Mouse (Mus musculus) heart, embryonic 12.5 days (tissue): ENCODE results near the gene Eif4h. TPM values are rescaled to one million over a fixed set of nuclear protein-coding genes. Genes with fewer than 3 reads are reported as not detected.

ENCODE experiments used
- ATAC-seq: fragments of 200-750 bp; cut with Nextera tagmentation; 2 replicates; pipeline ENCODE4 v1.8.0; 2017; ENCODE audit warnings: moderate TSS enrichment, moderate library complexity; ENCODE audit not compliant: insufficient number of reproducible peaks, low FRiP score
- H3K27ac ChIP-seq: fragments of 300-500 bp; sonication (generic); 2 replicates; pipeline ENCODE4 v1.5.1; 2016; ENCODE audit warnings: mild to moderate bottlenecking, moderate library complexity; ENCODE audit not compliant: poor library complexity, severe bottlenecking
- H3K27me3 ChIP-seq: fragments of 300-500 bp; sonication (generic); replicated peaks from 2 replicates; pipeline ENCODE4 v1.6.1; 2016; ENCODE audit warnings: mild to moderate bottlenecking, moderate library complexity
- H3K36me3 ChIP-seq: fragments of 300-500 bp; sonication (generic); 2 replicates; pipeline ENCODE4 v1.6.1; 2016; ENCODE audit warnings: mild to moderate bottlenecking, moderate library complexity
- H3K4me1 ChIP-seq: fragments of 300-500 bp; sonication (generic); replicated peaks from 2 replicates; pipeline ENCODE4 v1.6.1; 2016; ENCODE audit warnings: mild to moderate bottlenecking
- H3K4me2 ChIP-seq: fragments of 300-500 bp; sonication (generic); 2 replicates; pipeline ENCODE4 v1.6.1; 2016; ENCODE audit warnings: mild to moderate bottlenecking, moderate library complexity
- H3K4me3 ChIP-seq: fragments of 300-500 bp; sonication (generic); 2 replicates; pipeline ENCODE4 v1.5.1; 2016; ENCODE audit warnings: mild to moderate bottlenecking
- H3K9ac ChIP-seq: fragments of 300-500 bp; sonication (generic); 2 replicates; pipeline ENCODE4 v1.6.1; 2016; ENCODE audit warnings: mild to moderate bottlenecking, moderate library complexity
- H3K9me3 ChIP-seq: fragments of 300-500 bp; sonication (generic); replicated peaks from 2 replicates; pipeline ENCODE4 v1.6.1; 2016; ENCODE audit warnings: mild to moderate bottlenecking, moderate library complexity
- WGBS: fragments of 180-500 bp; shearing (Covaris S2); methylation state at CpG from one replicate; pipeline ENCODE4 v1.1.7; 2016; 5-methylcytosine and 5-hydroxymethylcytosine counted together
- polyA plus RNA-seq: library from polyadenylated mRNA; unstranded; fragments of >200 nt; fragmentation: Nextera tagmentation; extraction: Ambion mirVana; gene quantifications from 2 replicates; pipeline ENCODE4 v1.2.1, GENCODE M21; 2016

Gene Eif4h
- polyA plus RNA-seq, 1 experiment from 2014 or later, result 341 TPM

GRCm38 (mm10) chr5:134606314-134606713 lies 33.0 kb downstream of the Eif4h start:
- no peak for ATAC-seq
- no peaks in the 10 kb centered on the region for H3K27me3 ChIP-seq
- no peak overlapping the region for H3K27ac ChIP-seq
- H3K9me3 ChIP-seq, result no peaks in the 10 kb centered on the region
- no peaks in the 10 kb centered on the region for H3K4me1 ChIP-seq
- no peak overlapping the region for H3K9ac ChIP-seq
- no peak overlapping the region for H3K4me3 ChIP-seq
- H3K36me3 ChIP-seq, result peaks cover 8% of the 10 kb centered on the region
- H3K4me2 ChIP-seq, result no peak overlapping the region

- Histone ChIP-seq H3K27me3 (no peaks in the 10 kb centered on the region), H3K9ac (no peak overlapping the region), H3K36me3 (peaks cover 16% of the 10 kb centered on the region), H3K9me3 (no peaks in the 10 kb centered on the region), H3K4me3 (no peak overlapping the region), H3K4me2 (no peak overlapping the region), H3K4me1 (no peaks in the 10 kb centered on the region), H3K27ac (no peak overlapping the region)
- 76% methylated on average over 11 of the region's 11 CpGs for WGBS
- ATAC-seq, result no peak
Observed at GRCm38 (mm10) chr5:134604376-134604775, 34.9 kb downstream of the Eif4h start.

GRCm38 (mm10) chr5:134597711-134598110 lies 41.6 kb downstream of the Eif4h start:
- H3K4me2 ChIP-seq, result no peak overlapping the region
- WGBS, result 79% methylated on average over 10 of the region's 10 CpGs
- H3K27me3 ChIP-seq, result no peaks in the 10 kb centered on the region
- no peak overlapping the region for H3K9ac ChIP-seq
- no peak overlapping the region for H3K4me3 ChIP-seq
- no peak for ATAC-seq
- H3K9me3 ChIP-seq, result no peaks in the 10 kb centered on the region
- H3K27ac ChIP-seq, result no peak overlapping the region
- H3K4me1 ChIP-seq, result peaks cover 3% of the 10 kb centered on the region; the same call in 1 of the 2 replicates
- H3K36me3 ChIP-seq, result peaks cover 75% of the 10 kb centered on the region

- peaks cover 91% of the 10 kb centered on the region for H3K36me3 ChIP-seq
- no peak overlapping the region for H3K4me3 ChIP-seq
- H3K27me3 ChIP-seq, result no peaks in the 10 kb centered on the region
- WGBS, result 55% methylated on average over 9 of the region's 9 CpGs
- no peak overlapping the region for H3K9ac ChIP-seq
- H3K4me2 ChIP-seq, result no peak overlapping the region
- ATAC-seq, result peak; percentile 52; the same call in 1 of the 2 replicates
- no peaks in the 10 kb centered on the region for H3K9me3 ChIP-seq
- no peak overlapping the region for H3K27ac ChIP-seq
- peaks cover 5% of the 10 kb centered on the region; the same call in 1 of the 2 replicates for H3K4me1 ChIP-seq
Observed at GRCm38 (mm10) chr5:134593093-134593492, 46.2 kb downstream of the Eif4h start.

- ATAC-seq, result no peak
- WGBS, result 79% methylated on average over 11 of the region's 11 CpGs
- Histone ChIP-seq H3K27ac (no peak overlapping the region), H3K4me1 (peaks cover 5% of the 10 kb centered on the region; the same call in 1 of the 2 replicates), H3K4me3 (no peak overlapping the region), H3K4me2 (no peak overlapping the region), H3K36me3 (peaks cover 89% of the 10 kb centered on the region), H3K9ac (no peak overlapping the region), H3K9me3 (no peaks in the 10 kb centered on the region), H3K27me3 (no peaks in the 10 kb centered on the region)
Observed at GRCm38 (mm10) chr5:134592026-134592581, 47.2 kb downstream of the Eif4h start.

GRCm38 (mm10) chr5:134589900-134590299 lies 49.4 kb downstream of the Eif4h start:
- H3K4me3 ChIP-seq, result no peak overlapping the region
- no peaks in the 10 kb centered on the region for H3K9me3 ChIP-seq
- H3K27ac ChIP-seq, result no peak overlapping the region
- ATAC-seq, result no peak
- no peak overlapping the region for H3K4me2 ChIP-seq
- peaks cover 71% of the 10 kb centered on the region for H3K36me3 ChIP-seq
- peaks cover 5% of the 10 kb centered on the region; the same call in 1 of the 2 replicates for H3K4me1 ChIP-seq
- no peaks in the 10 kb centered on the region for H3K27me3 ChIP-seq
- H3K9ac ChIP-seq, result no peak overlapping the region
- WGBS, result 84% methylated on average over 3 of the region's 3 CpGs

GRCm38 (mm10) chr5:134584798-134585197 lies 54.5 kb downstream of the Eif4h start:
- Histone ChIP-seq H3K9ac (no peak overlapping the region), H3K36me3 (peaks cover 24% of the 10 kb centered on the region), H3K4me3 (no peak overlapping the region), H3K4me1 (peaks cover 9% of the 10 kb centered on the region), H3K27ac (no peak overlapping the region), H3K27me3 (no peaks in the 10 kb centered on the region), H3K9me3 (no peaks in the 10 kb centered on the region), H3K4me2 (no peak overlapping the region)
- ATAC-seq, result no peak
- 81% methylated on average over 5 of the region's 5 CpGs for WGBS

- Histone ChIP-seq H3K9ac (peak overlapping the region; percentile 96; the same call in 1 of the 2 replicates), H3K4me1 (peaks cover 9% of the 10 kb centered on the region), H3K27me3 (no peaks in the 10 kb centered on the region), H3K4me2 (peak overlapping the region; percentile 89), H3K4me3 (peak overlapping the region; percentile 98; the same call in 1 of the 2 replicates), H3K27ac (no peak overlapping the region), H3K36me3 (peaks cover 17% of the 10 kb centered on the region), H3K9me3 (no peaks in the 10 kb centered on the region)
- no peak for ATAC-seq
- 75% methylated on average over 3 of the region's 3 CpGs for WGBS
Observed at GRCm38 (mm10) chr5:134583884-134584213, 55.4 kb downstream of the Eif4h start.

GRCm38 (mm10) chr5:134583006-134583883 lies 56.0 kb downstream of the Eif4h start:
- peak overlapping the region; percentile 96 for H3K9ac ChIP-seq
- H3K36me3 ChIP-seq, result peaks cover 13% of the 10 kb centered on the region
- H3K4me2 ChIP-seq, result peak overlapping the region; percentile 89
- H3K27ac ChIP-seq, result peak overlapping the region; percentile 56; the same call in 1 of the 2 replicates
- 31% methylated on average over 15 of the region's 15 CpGs for WGBS
- H3K4me3 ChIP-seq, result peak overlapping the region; percentile 98
- peaks cover 9% of the 10 kb centered on the region for H3K4me1 ChIP-seq
- no peaks in the 10 kb centered on the region for H3K9me3 ChIP-seq
- ATAC-seq, result no peak
- no peaks in the 10 kb centered on the region for H3K27me3 ChIP-seq

- WGBS, result 9% methylated on average over 27 of the region's 30 CpGs
- Histone ChIP-seq H3K4me1 (peaks cover 9% of the 10 kb centered on the region), H3K9ac (peak overlapping the region; percentile 96), H3K27me3 (no peaks in the 10 kb centered on the region), H3K27ac (peak overlapping the region; percentile 56; the same call in 1 of the 2 replicates), H3K9me3 (no peaks in the 10 kb centered on the region), H3K4me2 (peak overlapping the region; percentile 89), H3K4me3 (peak overlapping the region; percentile 98), H3K36me3 (peaks cover 7% of the 10 kb centered on the region)
- peak; percentile 95 for ATAC-seq
Observed at GRCm38 (mm10) chr5:134582221-134582907, 56.9 kb downstream of the Eif4h start.

GRCm38 (mm10) chr5:134581146-134581545 lies 58.1 kb downstream of the Eif4h start, which contains the start of gene Rfc2:
Gene Rfc2, plus strand, starts transcription at chr5:134581366.
- Histone ChIP-seq H3K9me3 (no peaks in the 10 kb centered on the region), H3K27me3 (no peaks in the 10 kb centered on the region), H3K27ac (no peak within 1 kb of the TSS), H3K4me2 (no peak within 1 kb of the TSS), H3K36me3 (no peaks in the 10 kb centered on the region), H3K4me1 (peaks cover 9% of the 10 kb centered on the region), H3K4me3 (no peak within 1 kb of the TSS), H3K9ac (no peak within 1 kb of the TSS)
- 81% methylated on average over 5 of the region's 5 CpGs for WGBS
- no peak for ATAC-seq
